Mouse (Mus musculus) left cerebral cortex, adult 8-10 months (tissue): ENCODE data around the gene Gla. TPM values are rescaled to one million over a fixed set of nuclear protein-coding genes. Genes with fewer than 3 reads are reported as not detected.

Experiments used
- DNase-seq, 2 experiments: peaks; one replicate each; pipeline ENCODE4 v3.0.0; 2022; ENCODE audit warnings: low spot score in 2 of 2
- total RNA-seq, 4 experiments: library from RNA; stranded (reverse); gene quantifications; 2 replicates each; pipeline ENCODE4 v1.2.4; 2022

The Gla gene
- 10 to 100 TPM; 10.1 to 12.1 (median 11.9) TPM for total RNA-seq

- DNase-seq, result peak; percentile 78 to 94
Observed at GRCm38 (mm10) chrX:134600659-134601379, at the start of gene Gla, which contains the start of gene Hnrnph2. TSS of gene Gla (minus strand) at chrX:134601125. TSS of gene Hnrnph2 (plus strand) at chrX:134601179.

DNA sequence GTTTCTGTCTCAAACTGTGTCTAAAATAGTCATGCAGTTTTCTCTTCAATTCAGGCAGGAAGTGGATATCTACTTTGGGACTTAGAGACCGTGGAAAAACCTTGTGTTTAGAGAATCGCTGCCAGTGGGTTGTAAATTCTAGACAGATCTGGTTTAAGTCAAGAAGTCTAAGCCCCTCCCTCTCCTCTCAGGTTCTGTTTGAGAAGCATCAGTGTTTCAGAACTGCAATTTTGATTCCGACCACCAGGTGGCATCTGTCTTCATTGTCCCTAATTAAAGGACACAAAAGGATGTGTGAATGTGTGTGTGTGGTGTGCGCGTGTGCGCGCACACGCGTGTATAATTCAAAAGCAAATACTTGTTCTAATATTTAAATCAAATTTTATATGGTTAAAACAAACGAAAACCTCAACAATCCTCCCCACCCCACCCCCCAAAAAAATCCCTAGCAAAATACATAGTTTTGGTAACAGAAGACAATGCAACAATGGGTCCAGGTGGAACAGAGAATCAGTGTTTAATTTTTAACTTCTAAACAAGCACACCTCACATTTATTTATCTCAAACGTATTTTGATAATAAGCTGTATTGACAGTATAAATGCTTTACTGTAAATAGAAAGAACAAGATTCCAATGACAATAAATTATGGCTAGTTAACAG, 47.2 kb upstream of the Gla start:
- peak; percentile 23 to 56 for DNase-seq

DNA sequence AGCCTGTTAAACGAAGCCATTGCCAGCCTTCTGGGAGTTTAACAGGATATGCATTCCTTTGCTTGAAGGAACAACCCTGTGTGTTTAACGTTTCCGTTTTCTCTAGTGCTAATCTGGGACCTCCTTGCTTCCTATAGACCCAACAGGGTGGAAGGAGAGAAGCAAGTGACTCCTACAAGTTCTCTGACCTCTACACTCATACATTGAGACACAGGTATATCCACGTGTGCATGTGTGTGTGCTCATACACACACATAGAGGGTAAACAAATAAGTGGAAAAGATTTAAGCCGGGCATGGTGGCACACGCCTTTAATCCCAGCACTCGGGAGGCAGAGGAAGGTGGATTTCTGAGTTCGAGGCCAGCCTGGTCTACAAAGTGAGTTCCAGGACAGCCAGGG, 46.5 kb upstream of the Gla start:
- no peak for DNase-seq

DNA sequence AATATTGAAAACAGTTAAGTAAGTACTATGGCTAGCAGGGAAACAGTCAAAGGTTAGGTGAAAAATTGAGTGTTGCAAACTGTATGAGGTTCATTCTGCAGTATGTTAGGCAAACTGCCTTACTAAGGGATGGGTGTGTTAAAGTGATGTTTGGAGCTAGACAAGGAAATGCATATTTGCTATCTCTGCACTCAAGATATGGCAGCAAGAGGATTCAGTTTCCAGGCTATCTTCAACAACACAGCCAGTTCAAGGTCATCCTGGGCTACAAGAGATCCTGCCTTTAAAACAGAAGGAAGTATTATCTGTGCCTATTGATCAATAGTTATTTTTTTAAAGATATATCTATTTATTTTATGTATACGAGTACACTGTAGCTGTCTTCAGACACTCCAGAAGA, 45.4 kb upstream of the Gla start:
- no peak for DNase-seq

DNA sequence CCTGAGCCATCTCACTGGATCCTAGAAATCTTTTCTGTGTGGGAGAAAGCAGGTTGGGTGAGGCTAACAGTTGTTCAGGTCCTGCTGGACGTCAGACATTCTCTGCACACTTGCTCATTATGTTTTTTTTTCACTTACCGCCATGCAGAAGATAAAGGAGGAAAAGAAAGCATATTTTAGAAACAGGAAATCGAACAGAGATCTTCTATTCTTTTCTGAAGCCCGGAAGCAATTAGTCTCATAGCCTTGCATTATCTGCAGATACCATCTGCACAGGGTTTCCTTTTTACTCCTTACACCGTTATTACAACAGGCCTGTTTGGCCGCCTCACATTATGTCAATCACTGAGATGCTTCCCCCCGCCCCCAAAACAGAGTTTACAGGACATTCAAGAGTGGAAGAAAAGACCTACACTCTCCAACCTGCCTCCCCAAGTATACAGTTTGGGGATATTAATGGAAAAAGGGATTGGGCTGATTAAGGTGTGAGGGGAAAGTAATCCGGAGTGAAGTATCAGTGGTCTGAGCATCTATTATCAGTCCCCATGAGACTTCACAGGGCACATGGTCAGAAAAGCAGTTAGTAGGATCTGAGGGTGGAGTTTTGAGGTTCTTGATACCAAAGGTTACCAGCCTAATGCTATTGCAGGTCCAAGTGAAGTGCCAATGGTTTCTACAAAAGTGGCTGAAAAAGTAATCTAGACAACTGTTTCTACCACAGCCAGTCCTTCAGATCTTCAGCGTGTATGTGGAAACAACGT, 40.3 kb upstream of the Gla start:
- DNase-seq, result no peak

DNA sequence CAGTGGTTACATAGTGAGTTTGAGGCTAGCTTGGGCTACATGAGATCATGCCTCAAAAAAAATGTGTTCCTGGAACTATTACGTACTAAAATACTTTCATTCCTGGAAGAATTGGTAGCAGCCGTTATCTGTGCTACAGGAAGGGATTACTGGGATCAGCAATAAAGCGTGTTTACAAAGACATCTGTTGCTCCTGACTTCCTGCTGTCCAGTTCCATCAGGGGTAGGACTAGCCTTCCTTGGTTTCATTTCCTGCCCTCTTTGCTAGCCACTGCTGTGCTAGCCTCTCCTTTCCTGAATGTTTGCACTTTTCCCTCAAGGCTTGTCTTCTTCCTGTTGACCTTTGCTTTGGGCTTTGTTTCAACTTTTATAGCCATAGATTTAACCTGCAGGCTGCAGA, 34.9 kb upstream of the Gla start:
- no peak for DNase-seq

DNA sequence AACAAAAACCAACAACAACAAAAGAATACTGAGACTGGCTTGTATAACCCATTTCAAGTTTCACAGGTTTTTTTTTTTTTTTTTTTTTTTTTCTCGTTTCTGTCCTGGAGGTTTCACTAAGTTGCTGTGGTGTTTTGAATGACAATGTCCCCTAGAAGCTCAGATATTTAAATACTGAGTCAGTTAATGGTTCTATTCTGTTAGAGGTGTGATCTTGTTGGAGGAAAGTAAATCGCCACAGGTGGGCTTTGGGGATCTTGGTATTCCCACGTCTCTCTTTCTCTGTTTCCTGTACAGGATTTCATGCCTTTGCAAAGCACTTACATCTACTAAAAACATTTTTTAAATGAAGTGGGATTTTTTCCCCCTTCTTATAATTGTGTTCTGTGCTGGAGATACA, 34.2 kb upstream of the Gla start:
- no peak for DNase-seq

DNA sequence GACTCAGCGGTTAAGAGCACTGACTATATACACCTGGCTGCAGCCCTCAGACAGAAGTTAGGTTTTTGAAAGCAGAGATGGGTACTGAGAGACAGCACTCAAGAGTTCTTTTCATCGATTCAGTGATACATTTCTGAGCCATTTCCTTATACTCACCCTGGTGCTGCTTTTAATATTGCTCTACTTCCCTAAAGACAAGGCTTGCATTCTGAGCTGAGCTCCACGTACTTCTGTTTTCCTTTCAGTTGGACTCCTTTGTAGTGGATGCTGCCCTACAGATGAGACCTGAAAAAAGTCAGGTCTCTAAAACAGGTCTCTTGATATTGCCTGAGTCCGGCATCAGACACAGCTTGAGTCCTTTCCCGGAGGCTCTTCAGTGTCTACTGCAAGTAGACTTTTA, 31.8 kb upstream of the Gla start:
- no peak for DNase-seq

- DNase-seq, result no peak
Observed at GRCm38 (mm10) chrX:134628200-134628599, 27.3 kb upstream of the Gla start.

DNA sequence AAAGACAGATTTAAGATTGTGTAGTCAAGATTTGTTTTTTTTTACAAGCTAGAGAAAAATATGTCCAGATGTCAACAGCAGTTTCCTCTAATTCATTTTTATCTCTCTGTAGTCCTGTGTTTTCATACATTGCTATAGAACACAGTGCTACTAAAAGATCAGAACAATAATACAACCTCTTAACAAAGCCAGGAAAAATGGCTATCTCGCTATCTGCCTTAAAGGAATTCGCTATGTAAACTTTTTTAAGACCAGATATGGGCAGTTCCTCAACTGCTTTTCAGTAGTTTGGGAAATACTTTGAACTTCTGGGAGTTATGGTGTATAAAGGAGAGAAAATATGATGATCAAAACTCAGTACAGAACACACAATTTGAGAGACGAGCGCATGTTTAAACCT, 22.4 kb upstream of the Gla start:
- no peak for DNase-seq

DNA sequence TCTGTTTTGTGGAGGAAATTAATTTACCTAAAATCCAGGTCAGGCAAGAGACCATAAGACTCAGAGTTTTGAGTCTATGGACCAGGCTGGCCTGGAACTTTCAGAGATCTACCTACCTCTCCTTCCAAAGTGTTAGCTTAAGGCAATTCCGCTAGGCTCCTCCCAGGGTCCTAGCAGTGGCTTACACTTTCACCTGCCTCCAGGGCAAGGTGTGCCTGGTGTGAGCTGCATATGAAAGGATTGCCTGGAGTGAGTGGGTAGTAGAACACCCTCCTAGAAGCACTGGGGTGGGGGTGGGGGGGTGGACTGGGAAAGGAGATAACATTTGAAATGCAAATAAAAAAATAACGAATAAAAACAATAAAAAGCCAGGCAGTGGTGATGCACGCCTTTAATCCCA, 20.8 kb upstream of the Gla start:
- no peak for DNase-seq

GRCm38 (mm10) chrX:134620254-134620865, 19.4 kb upstream of the Gla start:
- DNase-seq, result no peak

DNA sequence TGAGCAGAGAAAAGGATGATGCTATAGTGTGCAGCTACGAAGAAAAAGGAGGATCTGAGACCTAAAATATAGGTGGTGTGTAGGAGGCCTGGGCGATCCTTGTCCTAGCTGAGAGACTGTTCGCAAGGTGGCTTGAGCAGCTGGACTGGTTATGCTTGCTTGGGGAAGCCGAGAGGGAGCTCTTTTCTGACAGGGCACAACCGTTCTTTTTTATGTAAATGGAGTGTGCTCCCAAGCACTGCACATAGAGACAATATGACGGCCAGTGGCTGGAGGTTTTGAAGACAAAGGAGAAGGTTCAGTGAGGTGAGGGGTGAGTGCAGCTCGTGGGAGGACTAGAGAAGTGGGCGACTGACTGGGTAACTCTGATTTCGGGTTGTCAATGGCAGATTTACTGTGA, 18.8 kb upstream of the Gla start:
- DNase-seq, result no peak

GRCm38 (mm10) chrX:134614306-134614705, 13.4 kb upstream of the Gla start:
- DNase-seq, result no peak

- peak; percentile 6 to 12 for DNase-seq
Observed at GRCm38 (mm10) chrX:134612285-134612959, 11.5 kb upstream of the Gla start.

GRCm38 (mm10) chrX:134610984-134611383, 10.1 kb upstream of the Gla start:
- DNase-seq, result no peak

GRCm38 (mm10) chrX:134609472-134609871, 8.5 kb upstream of the Gla start:
- no peak for DNase-seq

DNA sequence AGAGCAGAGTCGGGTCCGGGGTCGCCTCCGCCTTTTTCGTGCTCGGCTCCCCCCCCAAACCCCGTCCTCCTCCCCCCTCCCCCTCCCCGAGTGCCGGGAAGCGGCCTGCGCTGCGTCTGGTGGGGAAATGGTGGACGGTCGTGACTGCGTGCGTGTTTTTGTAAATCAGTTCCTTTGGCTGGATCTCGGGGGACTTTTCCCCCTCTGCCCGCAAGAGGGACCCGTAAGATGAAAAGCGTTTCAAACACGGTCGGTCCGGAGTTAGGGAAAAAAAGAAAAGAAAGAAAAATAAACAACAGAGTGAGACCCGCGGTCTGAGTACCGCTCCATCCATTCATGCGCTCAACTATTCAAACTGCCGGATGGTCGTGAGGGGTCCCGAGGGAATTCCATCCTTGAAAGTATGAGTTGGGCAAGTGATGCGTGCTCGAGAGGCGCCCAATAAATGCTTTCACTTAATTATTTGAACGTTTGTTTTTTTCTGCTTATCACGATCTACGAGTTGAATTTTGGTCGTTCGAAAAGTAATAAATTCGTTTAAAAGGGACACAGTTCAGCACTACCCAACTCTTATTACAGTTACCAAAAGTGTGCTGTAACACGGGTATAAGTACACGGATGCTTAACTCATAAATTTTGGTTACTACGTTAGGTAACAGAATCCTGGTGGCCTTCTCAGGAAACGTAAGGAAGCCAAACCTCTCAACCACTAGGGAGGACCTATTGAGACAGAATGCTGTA, 625 bp upstream of the Gla start:
- no peak for DNase-seq

DNA sequence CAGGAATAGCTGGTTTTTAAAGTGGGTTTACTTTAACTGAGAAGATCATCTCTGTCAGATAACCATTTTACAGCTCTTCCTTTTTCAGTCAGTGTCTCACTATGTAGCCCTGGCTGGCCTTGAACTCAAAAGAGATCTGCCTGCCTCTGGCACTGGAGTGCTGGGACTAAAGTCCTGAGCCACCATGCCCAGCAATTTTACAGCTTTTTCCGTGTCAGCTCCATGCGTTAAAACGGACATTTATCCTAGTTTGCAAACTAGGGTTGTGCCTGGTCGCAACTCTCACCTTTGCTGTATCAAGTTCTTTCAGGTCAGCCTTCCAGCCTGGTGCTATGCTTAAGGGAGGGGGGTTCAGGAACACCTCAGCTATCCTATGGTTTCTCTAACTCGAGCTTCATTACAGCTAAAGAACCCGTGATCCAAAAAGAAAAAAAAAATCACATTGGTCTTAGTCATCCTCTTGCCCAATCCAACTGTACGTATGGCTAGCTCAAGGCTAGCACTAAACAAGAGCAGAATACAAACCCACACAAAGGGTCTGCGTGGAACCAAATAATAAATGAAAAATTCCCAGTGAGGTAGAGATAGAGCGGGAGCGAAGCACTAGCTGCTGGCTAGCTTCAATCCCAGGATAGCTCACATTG, 881 bp downstream of the Gla start:
- no peak for DNase-seq

DNA sequence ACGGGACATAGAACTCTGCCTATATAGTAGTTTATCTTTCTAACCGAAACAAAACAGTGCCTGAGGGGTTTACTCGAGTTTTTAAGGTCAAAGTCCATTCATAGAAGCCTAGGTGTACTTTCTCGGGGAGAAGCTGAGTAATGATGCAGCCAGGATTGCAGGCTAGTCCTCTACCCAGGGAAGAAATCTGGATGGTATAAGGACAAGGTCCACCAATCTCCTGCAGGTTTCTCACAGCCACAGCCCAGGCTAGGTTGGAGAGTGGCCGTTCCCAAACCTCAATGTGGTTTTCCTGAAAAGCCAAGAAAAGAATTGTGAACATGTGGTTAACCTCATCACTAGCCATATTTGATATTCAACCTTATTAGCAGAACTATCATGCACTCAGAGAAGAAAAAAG, 11.1 kb downstream of the Gla start:
- no peak for DNase-seq
